Mouse (Mus musculus) inflammation-experienced regulatory T-cells, adult 6 months (primary cell): ENCODE data around the gene Stard9. TPM values are rescaled to one million over a fixed set of nuclear protein-coding genes. Genes with fewer than 3 reads are reported as not detected.
"Not testable (repeated sequence)": the region's sequence is repeated elsewhere in the genome, so short reads cannot be mapped to it uniquely, and the experiment has no call there.

Experiments used
- ATAC-seq: one replicate; pipeline ENCODE4 v1.8.0; 2017
- polyA plus RNA-seq, 3 experiments: library from polyadenylated mRNA; unstranded; fragments of 100-300 nt; shearing (Covaris generic); gene quantifications; one replicate each; pipeline ENCODE4 v1.2.1; 2017

Gene Stard9
- polyA plus RNA-seq, 3 experiments from 2014 or later: 0.44 to 1.2 (median 0.78) TPM

GRCm38 (mm10) chr2:120654693-120655092, 25.8 kb downstream of the Stard9 start:
- no peak for ATAC-seq

DNA sequence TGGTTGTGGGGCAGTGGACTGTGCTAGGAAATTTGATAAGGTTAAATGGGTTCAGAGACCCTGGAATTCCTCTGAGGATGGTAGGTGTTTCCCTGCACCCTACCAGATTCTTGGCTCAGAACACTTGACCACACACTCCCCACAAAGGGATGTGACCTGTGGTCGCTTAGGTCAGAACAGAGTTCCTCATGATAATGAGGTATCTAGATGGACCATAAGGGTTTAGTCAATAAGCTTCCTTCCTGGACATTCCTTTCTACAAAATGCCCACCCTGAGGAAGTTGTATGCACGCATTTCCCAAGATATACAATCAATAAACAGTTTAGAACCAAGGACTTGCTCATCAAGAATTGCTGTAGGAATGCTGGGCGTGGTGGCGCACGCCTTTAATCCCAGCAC, 27.0 kb downstream of the Stard9 start:
- no peak for ATAC-seq

GRCm38 (mm10) chr2:120656711-120657110, 27.8 kb downstream of the Stard9 start:
- ATAC-seq: no peak

GRCm38 (mm10) chr2:120658486-120658885, 29.6 kb downstream of the Stard9 start:
- ATAC-seq: no peak

DNA sequence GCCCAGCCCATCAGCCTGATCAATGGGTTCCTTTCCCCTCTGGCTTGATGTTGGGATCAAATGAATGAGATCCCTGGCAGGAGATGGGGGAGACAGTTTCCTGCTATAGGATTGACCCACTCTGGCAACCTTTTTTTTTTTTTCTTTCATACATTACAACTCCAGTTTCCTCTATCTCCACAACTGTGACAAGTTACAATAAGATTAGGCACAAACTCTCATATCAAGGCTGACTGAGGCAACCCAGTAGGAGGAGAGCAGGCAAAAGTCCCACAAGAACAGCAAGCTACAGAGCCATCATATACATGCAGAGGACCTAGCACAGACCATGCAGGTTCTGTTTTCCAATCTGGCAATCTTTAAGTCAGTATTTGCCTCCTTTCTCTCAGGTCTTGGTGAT, 30.4 kb downstream of the Stard9 start:
- ATAC-seq: no peak

DNA sequence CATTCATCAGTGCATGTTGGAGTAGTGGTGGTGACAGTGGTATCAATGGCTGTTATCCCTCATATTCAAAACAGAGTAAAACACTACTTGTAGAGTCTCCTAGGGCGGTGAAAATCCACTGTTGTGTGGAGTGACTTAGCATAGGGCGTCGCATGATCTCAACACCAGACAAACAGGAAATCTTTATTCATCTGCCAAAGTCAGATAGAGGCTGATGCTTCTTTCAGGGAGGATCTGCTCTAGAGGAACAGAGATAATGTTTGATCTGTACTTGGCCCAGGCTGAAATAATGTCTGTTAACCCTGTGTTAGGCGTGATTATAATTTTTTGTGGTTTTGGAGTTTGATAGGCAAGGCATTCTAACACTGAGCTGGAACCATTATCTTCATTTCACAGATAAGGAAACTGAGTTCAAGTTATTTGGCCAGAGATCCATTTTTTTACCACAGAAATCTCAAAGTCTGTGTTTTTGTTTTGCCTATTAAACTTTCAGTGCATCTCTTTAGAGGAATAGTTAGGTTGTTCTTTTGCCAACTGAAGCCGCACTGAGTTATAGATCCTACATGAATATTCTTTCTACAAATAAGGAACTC, 31.7 kb downstream of the Stard9 start:
- no peak for ATAC-seq

- no peak for ATAC-seq
Observed at GRCm38 (mm10) chr2:120662766-120663165, 33.8 kb downstream of the Stard9 start.

DNA sequence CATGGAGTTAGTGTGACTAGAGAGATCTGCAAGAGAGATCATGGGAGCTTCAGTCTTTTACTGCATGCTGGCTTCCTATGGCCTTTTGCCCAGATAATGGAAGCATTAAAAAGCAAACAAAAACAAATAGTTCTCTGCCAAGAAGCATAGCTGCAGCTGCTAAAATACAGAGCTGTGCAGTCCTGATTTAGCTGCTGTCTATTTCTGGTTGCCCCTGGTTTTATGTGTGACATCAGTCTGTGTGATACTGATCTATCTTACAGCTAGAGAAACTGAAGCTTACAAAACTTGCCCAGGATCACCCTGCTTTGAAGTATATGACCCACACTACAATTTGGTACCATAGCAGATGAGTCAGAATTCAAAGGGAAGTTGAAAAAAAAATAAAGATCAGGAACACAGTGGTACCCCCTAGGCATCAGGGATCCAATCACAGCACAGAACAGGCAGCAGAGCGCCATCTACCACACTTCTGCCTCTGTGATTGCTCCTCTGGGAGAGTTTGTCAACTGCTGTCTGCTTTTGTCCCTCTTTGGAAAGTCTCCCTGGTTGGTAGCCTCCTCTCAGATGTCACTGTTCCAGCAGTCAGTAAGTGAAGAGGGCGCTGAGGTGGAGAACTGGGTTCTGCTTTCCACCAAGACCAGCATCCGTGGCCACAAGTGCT, 34.7 kb downstream of the Stard9 start:
- ATAC-seq: no peak

DNA sequence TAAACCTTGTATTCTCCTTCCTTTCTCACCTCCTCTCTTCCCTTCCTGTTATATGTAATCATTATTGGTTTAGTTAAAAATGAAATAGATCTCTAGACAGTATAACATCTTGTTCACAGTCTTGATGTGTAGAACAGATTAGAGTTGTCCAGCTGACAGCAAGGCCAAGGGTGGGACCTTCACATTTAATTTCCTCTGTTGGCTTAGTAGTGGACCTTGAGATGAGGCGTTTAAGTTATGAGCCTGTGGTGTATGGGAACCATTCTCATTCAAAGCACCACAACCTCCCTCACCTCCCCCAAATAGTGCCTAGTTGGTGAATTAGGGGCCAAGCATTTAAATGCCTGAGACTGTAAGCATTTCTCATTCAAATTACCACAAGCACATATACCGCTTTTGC, 38.5 kb downstream of the Stard9 start:
- no peak for ATAC-seq

DNA sequence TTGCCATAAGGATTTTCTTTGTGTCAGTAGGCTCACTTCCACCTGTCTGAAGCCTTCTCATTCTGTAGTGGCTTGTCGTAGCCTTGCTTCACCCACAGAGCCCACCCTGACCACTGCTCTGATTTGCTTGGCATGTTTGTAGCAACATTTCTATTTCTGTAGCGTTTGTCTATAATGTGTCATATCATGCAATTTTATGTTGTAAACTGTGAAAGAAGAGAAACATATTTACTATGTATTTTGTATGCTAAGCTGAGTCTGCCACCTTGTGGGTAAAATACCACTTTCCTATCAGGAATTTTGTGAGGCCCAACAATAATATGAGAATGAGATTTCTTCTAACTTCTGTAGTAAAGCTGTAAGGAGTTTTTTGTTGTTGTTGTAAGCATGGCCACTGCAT, 41.3 kb downstream of the Stard9 start:
- no peak for ATAC-seq

- ATAC-seq: not testable (repeated sequence)
Observed at GRCm38 (mm10) chr2:120681151-120681550, 52.2 kb downstream of the Stard9 start.

GRCm38 (mm10) chr2:120697767-120698166, 68.8 kb downstream of the Stard9 start:
- no peak for ATAC-seq

GRCm38 (mm10) chr2:120700379-120700885, 71.5 kb downstream of the Stard9 start:
- ATAC-seq: no peak

- no peak for ATAC-seq
Observed at GRCm38 (mm10) chr2:120702675-120703074, 73.8 kb downstream of the Stard9 start.

- ATAC-seq: no peak
Observed at GRCm38 (mm10) chr2:120707041-120707440, 78.1 kb downstream of the Stard9 start.

DNA sequence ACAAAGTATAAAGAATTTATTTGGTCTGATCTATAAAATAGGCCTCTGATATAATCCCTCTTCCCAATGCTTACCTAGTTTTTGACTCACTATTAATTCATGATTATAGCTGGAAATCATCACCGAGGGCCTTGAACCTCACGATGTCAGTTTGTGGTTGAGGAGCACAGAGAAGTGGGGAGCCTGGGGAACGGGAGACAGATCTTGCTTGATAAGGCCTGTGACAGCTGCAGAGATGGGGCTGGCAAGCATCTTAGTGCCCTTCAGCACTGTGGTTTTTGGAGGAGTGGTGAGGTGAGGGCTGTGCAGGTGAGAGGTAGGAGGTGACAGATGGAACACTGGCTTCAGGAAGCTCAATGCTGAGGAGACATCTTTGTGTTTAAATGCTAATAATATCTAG, 81.2 kb downstream of the Stard9 start:
- ATAC-seq: no peak

DNA sequence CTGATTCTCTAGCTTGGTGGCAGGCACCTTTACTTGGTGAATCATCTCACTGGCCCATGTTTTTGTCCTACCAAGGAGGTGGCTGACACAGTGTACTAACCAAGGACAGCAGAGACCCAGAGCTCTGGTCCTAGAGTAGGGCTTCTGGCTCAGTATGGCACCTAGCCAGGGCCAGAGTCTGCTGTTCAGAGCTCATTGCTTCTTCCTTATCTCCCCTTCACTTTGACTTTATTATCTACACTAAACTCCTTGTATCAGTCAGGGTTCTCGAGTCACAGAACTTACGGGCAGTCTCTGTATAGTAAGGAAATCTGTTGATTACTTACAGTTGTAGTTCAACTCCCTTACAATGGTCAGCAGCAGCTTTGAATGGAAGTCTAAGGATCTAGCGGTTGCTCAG, 82.0 kb downstream of the Stard9 start:
- no peak for ATAC-seq

DNA sequence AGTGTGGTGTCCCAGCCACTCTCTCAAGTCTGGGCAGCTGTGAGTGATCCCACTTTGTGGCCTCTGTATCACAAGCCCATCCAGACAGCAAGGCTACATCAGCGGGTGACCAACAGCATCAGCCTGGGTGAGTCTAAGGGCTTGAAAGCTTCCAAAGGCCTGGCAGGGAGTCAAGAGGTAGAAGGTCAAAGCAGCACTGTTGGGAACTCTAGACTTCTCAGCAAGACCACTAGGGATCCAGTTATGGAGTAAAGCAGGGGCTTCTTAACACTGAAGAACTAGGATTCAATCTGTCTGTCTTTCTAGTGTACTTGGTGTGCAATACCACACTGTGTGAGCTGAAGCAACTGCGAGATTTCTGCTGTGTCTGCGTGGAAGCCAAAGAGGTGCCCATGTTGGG, 84.5 kb downstream of the Stard9 start:
- ATAC-seq: no peak

DNA sequence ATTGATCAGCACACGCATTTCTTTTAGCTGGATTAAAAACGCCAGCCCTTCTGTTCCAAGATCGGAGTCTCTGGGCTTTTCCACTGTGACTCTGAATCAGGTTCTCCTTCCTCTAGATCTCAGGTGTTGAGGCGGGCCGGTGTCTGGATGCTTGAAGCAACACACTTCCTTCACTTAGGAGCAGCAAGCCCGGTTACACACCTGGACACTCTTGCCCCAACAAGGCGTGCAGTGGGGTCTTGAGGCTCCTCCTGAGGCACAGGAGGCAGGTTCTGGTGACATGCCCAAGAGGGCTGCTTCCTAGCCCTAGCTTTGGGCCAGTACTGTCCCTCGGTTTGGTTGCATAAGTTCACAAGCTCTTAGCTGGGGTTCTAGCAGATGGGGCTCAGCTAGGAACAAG, 89.6 kb downstream of the Stard9 start:
- no peak for ATAC-seq

DNA sequence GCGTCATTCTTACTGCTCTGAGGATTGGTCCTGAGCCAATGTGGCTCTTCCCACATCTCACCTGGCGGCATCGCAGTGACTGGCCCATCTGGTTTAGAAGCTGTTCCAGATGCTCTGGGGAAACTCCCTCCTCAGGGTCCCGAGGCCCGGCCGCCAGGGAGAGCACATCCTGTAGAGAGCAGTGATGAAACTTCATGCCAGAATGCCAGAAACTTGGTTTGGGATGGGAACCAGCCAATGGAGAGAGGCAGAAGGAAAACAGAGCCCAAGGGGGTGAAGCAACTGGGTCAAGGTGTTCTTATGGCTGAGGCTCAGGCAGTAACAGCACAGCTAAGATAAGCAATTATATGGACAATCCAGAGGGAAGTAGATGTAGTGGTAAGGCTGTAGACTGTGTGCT, 91.9 kb downstream of the Stard9 start:
- ATAC-seq: no peak

GRCm38 (mm10) chr2:120721911-120722310, 93.0 kb downstream of the Stard9 start:
- no peak for ATAC-seq

- no peak for ATAC-seq
Observed at GRCm38 (mm10) chr2:120722491-120722890, 93.6 kb downstream of the Stard9 start.

DNA sequence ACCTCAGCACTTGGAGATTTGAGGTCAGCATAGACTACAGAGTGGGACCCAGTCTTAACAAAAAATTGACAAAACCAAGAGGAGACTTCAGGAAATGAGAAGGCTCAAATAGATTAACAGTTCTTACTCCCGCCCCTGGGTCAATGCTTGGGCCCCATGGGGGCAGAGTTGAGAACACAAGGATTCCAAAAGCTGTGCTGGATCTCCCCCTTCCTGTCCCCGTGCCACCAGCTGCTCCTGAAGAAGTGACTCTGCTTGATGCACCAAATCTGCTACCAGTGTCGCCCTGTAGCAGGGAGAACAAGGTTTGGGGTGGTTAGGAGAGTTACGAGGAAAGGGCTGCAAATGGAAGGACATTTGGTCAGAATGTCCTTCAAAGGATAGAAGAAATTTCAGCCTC, 94.7 kb downstream of the Stard9 start:
- no peak for ATAC-seq

GRCm38 (mm10) chr2:120724176-120724575, 95.3 kb downstream of the Stard9 start:
- ATAC-seq: no peak
